Mouse (Mus musculus) MN1 (cell line): ENCODE results near the gene Idi1.
A peak's percentile ranks its signal among the peaks of the same experiment; 100 is the strongest.
"Not testable (repeated sequence)": the region's sequence is repeated elsewhere in the genome, so short reads cannot be mapped to it uniquely, and the experiment has no call there.

Experiments used
- DNase-seq: peaks from one replicate; pipeline ENCODE4 v3.0.0-alpha.2; 2016; ENCODE audit warnings: low spot score

Idi1 gene

DNA sequence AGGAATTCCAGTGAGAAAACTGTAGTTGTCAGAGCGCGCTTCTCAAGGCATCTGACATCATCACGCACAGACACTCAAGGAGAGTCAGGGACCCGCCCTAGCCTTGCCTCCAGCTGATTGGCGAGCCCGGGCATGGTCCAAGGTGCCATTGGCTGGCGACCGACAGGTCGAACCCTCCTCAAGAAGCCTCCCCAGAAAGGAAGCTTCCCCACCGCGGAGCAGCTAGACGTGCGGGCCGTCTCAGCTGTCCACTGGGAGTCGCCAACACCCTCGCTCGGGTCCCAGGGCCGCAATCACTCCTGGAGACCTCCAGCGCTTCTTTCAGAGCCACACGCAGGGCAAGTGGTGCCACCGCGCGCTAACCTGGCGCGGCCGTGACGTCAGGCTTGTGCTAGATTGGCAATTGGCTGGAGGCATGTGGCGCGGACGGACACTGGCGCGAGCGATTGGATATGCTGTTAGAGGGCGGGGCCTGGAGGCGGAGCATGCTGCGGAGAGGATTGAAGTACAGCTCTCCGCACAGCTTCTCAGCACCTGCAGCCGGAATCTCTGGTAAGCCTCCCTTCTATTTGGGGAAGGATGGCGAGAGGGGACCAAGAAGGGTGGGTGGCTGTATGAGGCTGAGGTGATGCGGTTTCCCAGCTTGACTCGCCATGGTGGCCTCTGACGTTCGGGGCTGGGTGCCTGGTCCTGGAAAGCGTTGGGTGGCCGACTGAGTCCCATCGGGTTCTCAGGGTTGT, at the start of gene Idi1:
Gene Idi1 (plus strand): TSS at position 57 of the 740 bp plus-strand sequence.
- DNase-seq: peak; percentile 98

DNA sequence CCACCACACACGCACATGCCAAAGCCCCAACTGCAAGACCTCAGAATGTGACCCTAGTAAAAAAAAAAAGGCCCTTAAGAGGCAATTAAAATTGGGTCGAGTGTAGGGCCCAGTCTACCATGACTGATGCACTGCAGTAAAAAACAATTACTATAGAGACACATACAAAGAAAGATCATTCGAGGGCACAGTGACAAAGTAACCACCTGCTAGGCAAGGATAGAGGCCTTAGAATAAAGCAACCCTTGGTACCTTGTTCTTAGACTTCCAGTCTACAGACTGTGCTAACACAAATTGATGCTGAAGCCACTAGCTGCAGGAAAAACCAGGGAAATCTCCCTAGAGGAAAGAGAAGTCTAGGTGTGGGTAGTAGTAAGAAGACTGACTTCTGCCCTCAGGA, 46.9 kb upstream of the Idi1 start:
- DNase-seq: no peak

DNA sequence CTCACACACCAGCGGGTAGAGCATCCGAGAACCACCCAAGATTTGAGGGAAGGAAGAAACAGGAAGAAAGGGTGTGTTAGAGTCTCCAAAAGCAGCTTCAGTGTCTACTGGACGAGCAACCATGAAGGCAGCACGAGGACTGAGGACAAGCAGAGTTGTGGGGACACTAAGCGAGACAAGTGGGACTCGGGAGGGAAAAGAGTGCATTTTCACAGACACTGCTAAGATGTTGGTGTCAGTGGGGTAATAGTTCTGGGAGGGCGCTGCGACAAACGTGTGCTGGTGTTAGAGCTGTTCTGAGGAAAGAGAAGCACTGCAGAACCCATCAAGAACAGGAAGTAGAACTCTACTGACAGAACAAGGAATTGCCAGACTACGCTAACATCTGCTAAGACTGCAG, 46.2 kb upstream of the Idi1 start:
- no peak for DNase-seq

DNA sequence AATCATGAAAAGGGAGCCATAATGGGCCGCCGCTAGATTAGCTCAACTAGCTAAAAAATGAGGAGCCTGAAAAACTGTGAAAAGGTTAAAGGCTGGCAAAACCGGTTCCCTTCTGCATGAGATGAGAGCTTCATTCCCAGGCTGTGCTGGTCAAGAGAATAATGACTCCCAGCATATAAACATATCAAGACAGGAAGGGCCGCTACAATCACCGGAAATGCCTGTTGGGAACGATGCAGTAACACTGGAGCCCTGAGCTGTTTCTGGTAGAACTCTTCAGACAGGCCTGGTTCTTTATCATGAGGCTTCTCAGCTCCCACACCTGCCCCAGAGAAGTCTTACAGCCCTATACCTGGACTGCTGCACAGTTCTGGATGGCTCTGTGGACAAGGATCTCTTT, 45.4 kb upstream of the Idi1 start:
- no peak for DNase-seq

DNA sequence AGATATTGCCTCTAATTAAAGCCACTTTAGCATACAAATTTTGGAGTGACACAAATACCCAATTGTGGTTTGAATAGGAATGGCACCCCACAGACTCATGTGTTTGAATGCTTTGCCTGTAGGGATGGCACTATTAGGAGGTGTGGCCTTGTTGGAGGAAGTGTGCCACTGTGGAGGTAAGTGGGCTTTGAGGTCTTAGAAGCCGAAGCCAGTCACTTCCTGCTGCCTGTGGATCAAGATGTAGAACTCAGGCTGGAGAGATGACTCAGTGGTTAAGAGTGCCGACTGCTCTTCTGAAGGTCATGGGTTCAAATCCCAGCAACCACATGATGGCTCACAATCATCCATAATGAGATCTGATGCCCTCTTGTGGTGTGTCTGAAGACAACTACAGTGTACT, 44.4 kb upstream of the Idi1 start:
- DNase-seq: no peak

DNA sequence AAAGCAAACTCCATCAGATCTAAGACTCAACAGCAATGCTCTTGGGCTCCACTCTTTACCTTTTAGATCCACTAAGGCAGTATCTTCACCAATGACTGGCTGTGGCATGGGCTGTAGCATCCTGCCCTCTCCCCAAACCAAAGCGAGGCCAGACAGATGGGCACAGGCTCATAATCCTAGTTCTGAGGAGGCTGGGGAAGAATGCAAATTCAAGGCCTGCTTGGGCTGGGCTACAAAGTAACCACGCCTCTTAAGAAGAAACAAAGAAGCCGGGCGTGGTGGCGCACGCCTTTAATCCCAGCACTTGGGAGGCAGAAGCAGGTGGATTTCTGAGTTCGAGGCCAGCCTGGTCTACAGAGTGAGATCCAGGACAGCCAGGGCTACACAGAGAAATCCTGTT, 43.5 kb upstream of the Idi1 start:
- not testable (repeated sequence) for DNase-seq

DNA sequence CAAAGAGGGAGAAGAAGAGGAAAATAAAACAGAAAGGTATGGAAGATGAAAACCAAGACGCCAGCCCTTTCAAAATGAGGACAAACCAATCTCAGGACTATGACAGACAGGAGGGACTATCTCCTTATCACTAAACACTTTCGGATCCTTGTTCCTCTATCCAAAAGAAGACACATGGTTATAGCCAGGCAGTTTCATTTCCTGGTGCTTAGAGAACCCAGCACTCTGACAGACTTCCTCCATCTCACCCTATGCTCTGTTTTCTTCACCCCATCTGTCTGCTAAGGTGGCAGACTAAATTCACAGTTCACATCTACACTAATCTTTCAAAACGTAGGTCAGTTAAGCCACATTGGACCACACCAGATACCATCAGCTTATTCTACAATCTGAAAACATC, 43.0 kb upstream of the Idi1 start:
- no peak for DNase-seq

DNA sequence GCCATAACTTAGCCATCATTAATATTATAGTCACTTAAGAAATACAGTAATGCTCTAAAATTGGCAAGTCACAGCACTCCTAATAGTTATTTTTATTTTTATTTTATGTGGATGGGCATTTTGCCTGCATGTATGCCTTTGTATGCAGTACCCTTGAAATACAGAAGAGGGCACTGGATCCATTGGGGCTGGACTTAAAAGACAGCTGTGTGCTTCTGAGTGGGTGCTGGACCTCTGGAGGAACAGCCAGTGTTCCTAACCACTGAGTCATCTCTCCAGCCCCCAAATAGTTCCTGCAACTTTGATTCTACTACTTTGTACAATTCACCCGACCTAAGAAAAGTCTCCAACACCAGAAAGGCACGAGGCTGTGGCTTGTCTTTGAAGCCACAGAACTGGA, 37.6 kb upstream of the Idi1 start:
- DNase-seq: peak; percentile 42

DNA sequence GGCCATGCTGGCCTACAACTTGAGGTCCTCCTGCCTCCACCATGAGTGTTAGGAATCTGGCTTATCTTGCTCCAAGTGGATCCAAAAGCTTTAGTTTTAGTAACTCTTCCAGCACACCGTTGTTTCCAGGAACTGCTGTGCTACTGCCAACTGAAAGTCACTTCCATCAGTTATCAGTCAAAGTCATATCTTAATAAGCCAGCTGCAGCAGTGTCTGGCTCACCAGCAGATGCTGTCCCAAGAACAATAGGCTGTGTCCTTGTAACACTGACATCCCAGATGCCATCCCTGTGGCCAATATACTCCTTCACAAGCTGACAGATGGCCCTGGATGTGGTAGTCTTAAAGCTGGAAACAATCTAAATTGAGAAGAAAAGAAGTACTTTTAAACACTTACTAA, 36.0 kb upstream of the Idi1 start:
- peak; percentile 81 for DNase-seq

DNA sequence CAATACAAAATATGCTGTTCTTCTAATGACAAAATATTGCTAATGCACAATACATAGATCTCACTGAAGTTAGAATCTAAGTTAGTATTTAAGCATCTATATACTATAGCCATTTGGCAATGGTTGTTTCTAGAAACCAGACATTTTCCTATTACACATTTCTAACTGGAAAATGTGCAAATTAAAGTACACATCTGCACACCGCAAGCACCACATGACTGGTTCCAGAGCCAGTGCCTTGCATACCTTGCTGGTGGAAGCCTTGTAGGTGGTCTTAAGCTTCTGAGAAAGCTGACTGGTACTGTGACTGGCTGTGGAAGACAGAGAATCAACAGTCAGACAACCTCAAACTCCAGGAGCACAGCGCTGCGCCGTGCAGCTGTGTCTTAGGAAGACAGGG, 31.9 kb upstream of the Idi1 start:
- no peak for DNase-seq

DNA sequence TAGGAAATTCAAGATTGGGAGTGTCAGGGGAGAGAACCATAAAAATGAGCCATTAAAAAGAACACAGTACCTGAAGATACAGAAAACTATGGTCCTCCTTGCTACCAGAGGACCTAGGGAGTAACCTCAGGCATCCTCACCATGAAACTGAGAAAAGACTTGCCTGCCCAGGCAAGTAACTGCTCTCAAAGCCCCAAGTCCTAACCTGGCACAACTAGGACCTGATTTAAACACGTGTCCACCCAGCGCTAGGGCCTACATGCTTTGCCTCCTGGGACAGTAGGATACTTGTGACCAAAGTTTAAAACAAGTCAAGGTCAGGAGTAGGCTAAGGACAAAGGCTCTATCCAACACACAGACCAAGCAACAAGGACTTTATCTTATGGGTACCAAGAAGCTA, 30.5 kb upstream of the Idi1 start:
- no peak for DNase-seq

DNA sequence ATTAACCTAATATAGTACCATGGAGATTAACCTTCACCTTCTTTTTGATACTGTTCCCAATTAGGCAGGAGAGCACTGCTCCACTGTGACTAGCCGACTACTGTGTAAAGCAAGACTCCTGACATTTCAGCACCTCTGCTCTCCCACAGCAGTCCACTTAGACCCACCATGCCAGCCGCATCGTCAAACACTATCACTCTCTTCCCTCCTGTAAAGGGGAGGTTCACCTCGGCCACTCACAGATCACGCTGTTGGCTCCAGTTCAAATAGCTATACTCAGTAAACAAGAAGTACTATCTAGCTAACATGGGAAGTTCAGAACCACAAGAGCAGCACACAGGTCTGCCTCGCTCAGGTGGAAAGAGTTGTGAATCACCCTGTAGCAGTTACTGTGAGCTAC, 26.8 kb upstream of the Idi1 start:
- no peak for DNase-seq

DNA sequence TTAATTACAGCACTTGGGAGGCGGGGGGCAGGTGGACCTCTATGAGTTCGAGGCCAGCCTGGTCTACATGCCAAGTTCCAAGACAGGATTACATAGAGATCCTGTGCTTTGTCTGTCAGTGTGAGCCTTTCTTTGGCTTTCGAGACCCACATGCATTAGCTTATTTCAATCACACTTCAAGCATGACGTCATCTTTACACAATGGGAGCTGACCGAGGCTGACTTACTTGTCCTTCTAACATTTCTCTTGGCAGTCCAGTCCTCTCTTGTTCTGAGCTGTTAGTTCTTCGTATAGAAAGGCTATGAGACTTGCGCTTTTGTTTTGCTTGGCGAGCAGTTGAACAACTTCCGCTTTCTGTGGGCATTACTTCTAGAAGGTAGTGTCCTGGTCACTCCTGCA, 24.4 kb upstream of the Idi1 start:
- no peak for DNase-seq

DNA sequence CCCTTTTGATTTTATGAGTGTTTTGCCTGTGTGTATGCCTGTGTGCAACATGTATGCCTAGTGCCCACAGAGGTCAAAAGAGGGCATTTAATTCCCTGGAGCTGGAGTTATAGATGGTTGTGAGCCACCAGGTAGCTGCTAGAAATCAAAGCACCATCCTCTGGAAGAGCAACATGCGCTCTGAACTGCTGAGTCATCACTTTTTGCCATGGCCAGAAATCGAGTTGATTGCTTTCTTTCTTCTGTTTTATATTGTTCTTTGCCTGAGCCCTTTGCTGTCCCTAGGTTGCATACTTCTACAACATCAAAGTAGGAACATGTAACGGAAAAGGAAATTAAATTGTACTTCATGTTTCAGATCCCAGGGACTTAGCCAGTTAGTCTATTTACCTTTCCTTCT, 20.3 kb upstream of the Idi1 start:
- DNase-seq: no peak

DNA sequence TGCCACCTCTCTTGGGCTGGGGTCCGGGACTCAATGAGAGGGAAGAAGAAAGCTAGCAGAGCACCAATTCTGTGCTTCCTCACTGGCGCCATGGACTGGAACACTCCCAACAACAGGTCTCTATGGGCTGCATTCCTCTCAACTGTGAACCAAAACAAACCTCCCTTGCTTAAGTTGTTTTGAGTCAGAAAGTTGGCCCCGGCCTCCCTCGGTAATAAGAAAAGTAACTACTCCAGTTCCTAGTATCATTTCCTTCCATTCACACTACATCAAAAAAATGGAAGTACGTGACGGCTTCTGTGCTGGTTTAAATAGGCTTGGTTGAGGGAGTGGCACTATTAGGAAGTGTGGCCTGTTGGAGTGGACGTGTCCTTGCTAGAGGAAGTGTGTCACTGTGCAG, 18.7 kb upstream of the Idi1 start:
- no peak for DNase-seq

DNA sequence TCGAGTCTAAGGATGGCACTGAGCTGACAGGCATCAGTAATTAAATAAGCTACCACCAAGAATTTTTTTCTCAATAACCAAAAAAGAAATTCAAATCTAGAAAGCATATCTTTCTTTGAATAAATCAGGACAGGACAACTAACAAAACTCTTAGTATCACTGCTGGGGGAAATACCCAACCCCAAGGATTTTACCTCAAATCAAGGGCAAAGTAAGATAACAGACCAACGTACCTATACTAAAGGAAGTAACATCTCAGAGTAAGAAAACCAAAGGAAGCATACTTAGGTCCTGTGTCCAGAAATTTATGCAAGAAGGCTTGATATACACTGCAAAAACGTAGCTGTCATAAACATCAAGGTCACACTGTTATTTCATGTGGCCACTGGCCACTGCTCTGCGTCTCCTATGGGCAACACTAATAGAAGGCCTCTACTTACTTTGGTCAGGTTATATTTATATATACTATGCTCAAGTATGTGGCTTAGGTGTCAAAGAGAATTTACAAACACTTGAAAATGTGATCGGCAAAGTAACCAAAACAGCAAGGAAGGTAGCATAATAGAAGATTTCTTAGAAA, 15.6 kb upstream of the Idi1 start:
- no peak for DNase-seq

DNA sequence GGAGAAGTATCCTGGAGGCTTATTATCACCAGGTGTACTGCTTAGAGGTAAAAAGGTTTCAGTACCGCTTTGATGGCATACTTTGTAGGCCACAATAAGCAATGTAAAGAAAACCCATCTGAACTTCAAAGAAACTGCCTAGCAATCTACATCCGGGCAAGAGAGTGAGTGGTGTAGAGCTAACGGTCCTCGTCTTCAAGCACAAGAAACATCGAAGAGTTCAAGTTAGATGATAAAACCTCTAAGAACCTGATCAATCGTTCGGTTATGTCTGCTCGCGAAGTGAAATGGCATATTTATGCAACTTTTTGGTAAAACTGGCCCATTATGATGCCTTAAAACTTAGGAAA, 15.2 kb upstream of the Idi1 start:
- no peak for DNase-seq

DNA sequence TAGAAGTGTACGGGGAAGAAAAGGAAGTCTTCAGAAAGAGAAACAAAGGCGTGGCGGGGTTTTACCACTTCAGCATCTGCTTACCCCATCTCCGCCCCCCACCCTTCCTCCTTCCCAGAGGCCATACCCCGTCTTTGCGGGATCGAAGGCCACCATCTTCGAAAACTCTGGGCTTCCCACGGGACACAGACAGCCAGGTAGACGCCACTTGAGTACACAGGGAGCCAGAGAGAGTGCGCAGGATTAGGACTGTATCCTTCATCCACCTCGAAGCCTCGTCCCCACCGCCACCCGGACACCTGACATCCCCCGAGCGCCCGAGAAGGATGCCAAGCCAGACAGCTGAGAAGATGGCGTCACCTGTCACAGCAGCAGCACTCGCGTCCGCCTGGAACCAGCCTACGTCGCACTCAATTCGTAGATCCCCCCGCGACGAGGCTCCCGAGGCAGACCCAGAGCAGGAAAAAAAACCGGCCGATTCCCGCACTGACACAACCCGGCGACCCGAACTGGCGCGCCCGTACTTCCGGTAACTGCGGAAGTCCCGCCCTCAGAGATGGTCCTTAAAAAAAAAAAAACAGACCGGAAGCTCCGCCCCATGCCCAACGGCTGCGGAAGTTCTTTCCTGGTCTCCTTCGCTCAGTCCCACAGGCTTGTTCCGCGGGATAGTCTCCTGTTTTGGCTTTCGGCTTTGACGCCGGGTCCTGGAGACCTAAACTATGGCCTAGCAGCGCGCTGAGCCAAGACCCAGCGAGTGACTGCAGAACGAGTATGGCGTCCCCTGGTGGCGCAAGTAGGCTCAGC, 14.6 kb upstream of the Idi1 start:
- peak; percentile 94 for DNase-seq

DNA sequence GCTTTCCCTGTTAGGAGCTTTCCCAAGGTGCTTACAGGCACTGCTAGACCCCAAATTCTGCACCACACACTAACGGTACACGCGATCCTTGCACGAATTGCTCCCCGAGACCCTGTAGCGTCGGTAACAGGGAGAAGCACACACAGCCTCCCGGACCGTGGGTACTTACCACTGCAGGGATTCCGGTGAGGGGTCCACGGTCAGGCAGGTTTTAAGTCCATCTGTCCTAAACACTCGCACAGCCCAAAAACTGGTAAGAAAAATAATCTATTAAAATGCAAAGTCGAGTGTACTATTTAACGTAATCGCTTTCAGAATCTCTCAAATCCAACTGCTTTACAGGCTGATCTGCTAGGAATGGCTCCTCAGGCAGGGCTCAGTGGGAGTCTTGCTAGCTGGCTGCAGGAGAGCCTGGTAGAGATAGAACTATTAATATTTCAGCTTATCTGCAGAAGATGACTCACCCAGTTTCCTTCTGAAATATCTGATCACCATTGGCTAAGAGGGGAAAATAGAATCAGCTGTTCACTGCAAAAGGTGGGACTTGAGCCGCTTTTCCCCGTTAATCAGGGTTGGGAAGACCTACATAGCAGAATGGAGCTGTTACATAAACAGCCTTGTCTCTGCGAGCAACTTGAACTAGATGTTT, 13.9 kb upstream of the Idi1 start, which contains the start of gene Wdr37:
Gene Wdr37 (minus strand): TSS at position 596 of the 649 bp plus-strand sequence.
- peak; percentile 41 for DNase-seq

DNA sequence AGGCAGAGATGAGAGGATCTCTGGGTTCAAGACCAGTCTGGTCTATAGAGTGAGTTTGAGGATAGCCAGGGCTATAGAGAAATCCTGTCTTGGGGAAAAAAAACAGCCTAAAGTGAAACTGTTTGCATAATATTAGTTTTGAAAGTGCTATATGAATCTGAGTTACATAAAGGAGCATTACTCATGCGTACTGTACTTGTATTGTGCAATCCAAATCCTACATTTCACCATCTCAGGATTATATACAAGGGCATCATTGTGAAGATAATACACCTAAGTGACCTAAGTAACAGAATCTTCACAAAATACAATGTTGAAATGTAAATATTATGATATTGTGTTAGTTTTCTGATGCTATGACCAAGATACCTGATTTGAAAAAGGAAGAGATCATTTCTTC, 11.5 kb upstream of the Idi1 start:
- no peak for DNase-seq

DNA sequence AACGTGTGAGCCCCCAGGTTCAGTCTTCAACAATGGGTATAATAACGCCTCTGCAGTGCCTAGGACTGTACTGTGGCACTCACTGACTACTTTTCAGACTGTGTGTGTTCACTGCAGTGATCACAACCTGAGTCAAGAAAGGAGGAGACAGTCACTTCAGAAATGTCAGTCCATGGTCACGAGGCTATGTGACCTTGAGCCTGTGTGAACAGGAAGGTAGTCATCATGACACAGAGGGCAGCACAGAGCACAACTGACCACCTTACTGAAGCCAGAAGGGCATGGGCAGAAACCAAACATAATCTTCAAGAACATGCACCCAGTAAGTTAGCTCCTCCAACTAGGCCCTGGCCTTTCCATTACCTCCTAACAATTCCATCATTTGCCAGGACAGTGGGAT, 3.7 kb upstream of the Idi1 start:
- DNase-seq: no peak

DNA sequence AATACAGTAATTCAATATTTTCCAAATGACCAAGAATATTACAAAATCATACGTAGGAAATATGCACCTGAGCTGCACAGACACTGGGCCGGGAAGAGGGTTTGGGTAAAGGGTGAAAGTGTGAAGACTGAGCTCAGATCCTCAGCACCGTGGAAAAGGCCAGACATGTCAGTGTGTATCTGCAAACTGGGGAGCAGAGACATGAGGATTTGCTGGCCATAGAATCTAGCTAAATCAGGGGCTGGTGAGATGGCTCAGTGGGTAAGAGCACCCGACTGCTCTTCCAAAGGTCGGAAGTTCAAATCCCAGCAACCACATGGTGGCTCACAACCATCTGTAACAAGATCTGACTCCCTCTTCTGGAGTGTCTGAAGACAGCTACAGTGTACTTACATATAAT, 1.4 kb upstream of the Idi1 start:
- DNase-seq: not testable (repeated sequence)

DNA sequence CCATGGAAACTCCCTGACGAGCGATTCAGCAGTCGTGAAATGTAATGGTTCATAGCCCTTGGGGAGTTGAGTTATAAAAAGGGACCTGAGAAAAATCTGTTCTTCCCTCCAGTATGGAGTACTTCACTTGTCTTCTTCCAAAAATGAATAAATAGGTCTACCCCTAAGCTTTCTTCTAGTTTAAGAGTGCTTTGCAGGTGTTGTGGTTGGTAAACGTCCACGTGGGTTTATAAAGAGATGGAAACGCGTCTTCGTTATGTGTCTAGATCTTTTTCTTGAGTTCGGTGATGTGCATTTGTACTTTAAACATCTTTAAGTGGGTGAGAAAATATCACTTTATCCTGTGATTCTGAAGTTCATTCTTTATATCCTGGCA, 872 bp downstream of the Idi1 start:
- no peak for DNase-seq
